Mouse (Mus musculus) skeletal muscle tissue, adult 2 months (tissue): ENCODE data around the gene Plk1.

ENCODE experiments used
- DNase-seq: peaks from one replicate; pipeline ENCODE4 v3.0.0-alpha.2; 2012; ENCODE audit warnings: low read depth, low spot score

Plk1 gene

GRCm38 (mm10) chr7:122158915-122159902 lies at the start of gene Plk1:
Gene Plk1, plus strand, starts transcription at chr7:122159439.
- peak; percentile 33 for DNase-seq

GRCm38 (mm10) chr7:122123518-122123917 lies 35.7 kb upstream of the Plk1 start:
- no peak for DNase-seq

DNA sequence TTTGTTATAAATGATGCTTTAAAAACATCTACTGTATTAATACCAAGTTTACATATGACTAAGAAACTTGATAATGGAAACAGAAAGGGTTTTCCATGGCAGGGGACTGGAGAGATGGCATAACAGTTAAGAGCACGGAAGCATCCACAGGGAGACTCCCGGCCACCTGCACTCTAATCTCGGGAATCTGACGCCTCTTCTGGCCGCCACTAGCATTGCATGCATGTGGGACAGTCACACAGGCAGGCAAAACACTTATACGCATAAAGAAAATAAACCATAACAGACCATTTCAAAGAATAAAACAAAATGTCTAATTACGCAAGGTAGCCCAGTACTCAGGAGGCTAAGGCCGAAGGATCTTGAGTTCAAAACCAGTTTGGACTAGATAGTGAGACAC lies 33.6 kb upstream of the Plk1 start:
- DNase-seq = no peak

DNA sequence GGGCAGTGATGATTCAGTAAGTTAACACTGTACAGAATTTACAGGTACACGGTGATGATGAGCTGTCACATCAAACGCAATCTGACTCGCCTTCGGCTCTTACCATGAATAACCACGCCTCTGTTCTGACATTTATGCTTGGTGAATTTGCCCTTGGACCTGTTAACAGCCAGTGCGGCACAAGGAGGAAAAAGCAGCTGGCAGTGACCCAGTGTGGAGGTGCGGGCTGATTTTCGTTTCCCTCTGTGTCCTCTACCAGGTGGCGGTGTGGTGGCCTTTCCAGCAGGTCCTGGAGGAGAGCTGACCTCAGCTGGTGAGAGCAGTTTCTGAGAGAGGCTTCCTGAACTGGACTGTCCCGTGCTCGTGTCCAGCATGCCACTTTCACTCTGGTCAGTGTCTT lies 32.3 kb upstream of the Plk1 start:
- DNase-seq = no peak

- DNase-seq = no peak
Measured at GRCm38 (mm10) chr7:122131834-122132233, 27.4 kb upstream of the Plk1 start.

DNA sequence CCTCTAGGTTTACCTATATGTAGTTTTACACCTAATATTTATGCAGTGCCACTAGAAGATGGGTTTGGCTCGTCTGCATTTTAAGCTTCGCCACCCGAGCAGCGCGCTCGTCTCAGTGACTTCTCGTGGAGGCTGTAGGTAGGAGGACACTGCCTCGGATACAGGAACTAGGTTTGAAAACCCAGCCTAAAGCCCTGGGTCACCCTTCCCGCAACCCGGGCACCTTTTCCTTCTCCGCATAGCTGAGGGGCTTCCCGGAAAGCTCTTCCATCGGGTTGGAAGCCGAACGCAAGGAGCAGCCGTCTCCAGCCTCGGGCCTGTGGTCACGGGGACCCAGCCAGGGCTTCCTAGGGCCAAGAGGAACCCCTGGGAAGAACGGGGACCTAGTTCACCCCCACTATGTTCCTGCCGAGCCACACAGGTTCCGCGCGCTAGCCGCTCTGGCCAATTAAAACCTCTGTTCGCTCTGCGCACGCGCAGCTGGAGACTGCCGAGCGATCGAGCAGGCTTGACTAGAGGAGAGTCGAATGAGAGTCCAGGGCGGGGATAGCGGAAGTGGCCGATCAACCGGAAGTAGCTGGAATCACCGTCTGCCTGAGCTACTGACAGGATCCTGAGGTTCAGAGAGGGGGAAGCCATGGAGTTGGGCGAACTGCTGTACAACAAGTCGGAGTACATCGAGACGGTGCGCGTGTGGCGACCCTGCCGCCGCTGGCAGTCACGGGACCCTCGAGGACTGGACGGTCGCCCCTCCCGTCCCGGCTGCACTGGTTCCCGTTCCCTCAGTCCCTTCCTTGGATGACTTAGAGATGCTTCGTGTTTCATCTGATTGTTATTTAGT lies 26.5 kb upstream of the Plk1 start, which contains the start of the genes Palb2 and Dctn5:
Gene Palb2, minus strand, starts transcription at position 489 of the 841 bp plus-strand sequence.
Gene Dctn5, plus strand, starts transcription at position 545 of the 841 bp plus-strand sequence.
- peak; percentile 96 for DNase-seq

GRCm38 (mm10) chr7:122133338-122133625 lies 26.0 kb upstream of the Plk1 start:
- DNase-seq = no peak

DNA sequence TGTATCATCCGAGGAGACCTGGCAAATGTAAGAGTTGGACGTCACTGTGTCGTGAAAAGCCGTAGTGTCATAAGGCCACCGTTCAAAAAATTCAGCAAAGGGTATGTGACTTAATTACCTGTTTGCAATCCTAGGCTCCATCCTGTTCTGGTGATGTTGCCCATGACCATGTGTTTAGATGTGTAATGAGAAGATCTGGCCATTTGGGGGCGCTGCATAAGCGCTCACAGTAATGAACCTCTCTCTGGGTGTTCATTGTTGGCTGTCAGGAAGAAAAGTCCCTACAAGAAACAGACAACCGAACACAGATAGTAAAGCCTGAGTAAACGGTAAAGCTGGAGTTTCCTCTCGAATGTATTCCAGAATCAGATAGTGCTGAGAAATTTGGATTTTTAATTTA lies 24.2 kb upstream of the Plk1 start:
- DNase-seq = no peak

DNA sequence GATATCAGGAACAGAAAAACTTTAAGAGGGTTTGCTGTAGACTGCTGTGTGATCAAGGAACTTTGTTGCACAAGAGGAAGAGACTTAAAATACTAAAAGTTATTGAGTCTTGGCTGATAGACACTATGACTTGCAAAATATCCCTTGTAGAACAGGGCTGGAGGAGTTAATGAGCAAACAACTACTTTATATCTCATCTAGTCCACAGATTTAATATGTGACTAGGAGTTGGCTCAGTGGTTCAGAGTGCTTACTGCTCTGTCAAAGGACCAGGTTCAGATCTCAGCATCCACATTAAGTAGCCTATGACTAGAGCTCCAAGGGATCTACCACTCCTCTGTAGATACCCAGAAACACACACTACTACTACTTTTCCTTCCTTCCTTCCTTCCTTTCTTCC lies 22.2 kb upstream of the Plk1 start:
- DNase-seq = no peak

DNA sequence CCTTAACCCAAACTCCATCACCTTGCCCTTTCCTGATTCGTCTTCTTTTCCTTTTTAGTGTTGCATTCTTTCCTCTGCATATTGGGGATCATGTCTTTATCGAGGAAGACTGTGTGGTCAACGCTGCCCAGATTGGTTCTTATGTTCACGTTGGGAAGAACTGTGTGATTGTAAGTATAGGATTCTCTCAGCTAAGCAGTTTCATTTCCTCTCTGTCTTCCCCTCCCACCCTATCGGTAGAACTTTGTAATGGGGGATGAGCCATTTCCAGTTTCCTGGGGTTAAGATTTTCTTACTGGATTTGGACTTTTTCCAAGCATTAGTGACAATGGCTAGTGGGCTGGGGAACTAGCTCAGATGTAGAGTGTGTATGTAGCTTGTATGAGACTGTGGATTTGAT lies 21.0 kb upstream of the Plk1 start:
- peak; percentile 18 for DNase-seq

- no peak for DNase-seq
Measured at GRCm38 (mm10) chr7:122140991-122141390, 18.2 kb upstream of the Plk1 start.

DNA sequence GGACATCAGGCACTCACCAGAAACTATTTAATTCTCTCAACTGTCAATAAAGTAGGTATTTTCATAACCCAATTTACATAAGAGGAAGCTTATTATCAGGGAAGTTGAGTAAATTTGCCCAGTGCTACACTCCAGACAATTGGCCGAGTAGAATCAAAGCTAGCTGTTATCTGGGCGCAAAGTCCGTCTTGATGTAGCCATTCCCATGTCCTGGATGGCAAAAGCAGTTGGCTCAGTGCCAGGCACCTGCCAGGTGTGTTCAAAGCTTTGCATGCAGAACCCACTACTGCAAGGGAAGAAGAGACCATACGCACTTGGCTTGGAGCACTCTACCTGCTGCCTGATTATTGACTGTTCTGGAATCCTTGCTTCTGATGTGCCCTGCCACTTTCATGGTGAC lies 6.8 kb upstream of the Plk1 start:
- DNase-seq = no peak

- DNase-seq = no peak
Measured at GRCm38 (mm10) chr7:122158488-122158887, 751 bp upstream of the Plk1 start.

DNA sequence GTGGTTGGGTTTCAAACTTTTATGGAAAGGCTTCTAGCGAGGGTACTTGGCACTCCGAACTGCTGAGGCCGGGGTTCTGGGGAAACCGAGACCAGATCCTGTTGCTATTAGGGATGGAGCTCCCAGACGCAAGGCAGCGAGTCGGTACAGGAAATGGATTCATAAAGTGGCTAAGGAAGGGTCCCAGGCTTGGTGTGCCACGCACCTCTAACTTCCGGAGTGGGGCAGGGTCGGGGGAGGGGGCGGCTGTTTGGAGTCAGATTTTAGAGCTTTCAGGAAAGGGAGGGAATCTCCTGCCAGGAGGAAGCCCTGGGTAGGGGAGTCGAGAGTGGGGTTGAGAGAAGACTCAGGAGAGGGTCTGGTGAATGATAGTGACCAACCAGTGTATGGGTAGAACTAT lies 798 bp downstream of the Plk1 start:
- no peak for DNase-seq

DNA sequence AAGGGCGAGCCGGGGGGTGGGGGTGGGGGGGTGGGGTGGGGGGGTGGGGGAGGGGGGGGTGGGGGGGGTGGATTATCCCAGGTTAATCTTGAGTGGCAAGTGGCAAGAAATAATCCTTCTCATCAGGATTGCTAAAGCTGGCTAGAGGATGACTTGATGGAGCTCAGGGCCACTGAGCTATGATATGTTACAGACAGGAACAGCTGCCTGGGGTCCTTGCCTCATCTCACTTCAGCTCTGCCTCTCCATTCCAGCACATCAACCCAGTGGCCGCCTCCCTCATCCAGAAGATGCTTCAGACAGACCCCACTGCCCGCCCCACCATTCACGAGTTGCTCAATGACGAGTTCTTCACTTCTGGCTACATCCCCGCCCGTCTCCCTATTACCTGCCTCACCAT lies 4.5 kb downstream of the Plk1 start:
- no peak for DNase-seq

GRCm38 (mm10) chr7:122167203-122167602 lies 8.0 kb downstream of the Plk1 start:
- no peak for DNase-seq

- no peak for DNase-seq
Measured at GRCm38 (mm10) chr7:122170705-122171104, 11.5 kb downstream of the Plk1 start.

- no peak for DNase-seq
Measured at GRCm38 (mm10) chr7:122171613-122172012, 12.4 kb downstream of the Plk1 start.

DNA sequence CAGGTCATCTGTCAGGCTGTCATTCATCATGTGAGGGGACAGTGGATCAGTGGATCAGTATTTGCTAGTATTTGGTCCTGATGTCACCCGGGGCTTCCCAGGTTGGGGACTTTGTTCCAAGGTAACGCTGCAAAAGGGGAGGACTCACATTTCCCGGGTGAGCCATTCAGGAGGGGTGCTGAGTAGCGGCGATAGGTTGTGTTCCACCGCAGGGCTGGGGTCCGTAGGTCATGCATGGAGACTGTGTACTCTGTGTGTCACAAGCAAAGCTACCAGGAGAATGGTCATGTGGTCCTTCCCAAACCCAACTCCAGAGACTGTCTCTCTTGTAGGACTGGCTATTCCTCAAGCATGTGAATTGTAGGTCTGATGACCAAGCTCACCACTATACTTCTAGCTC lies 21.5 kb downstream of the Plk1 start:
- DNase-seq = no peak

- no peak for DNase-seq
Measured at GRCm38 (mm10) chr7:122184569-122184968, 25.3 kb downstream of the Plk1 start.

- no peak for DNase-seq
Measured at GRCm38 (mm10) chr7:122186043-122186442, 26.8 kb downstream of the Plk1 start, which contains the start of gene Ern2. Gene Ern2, minus strand, starts transcription at chr7:122186207.

DNA sequence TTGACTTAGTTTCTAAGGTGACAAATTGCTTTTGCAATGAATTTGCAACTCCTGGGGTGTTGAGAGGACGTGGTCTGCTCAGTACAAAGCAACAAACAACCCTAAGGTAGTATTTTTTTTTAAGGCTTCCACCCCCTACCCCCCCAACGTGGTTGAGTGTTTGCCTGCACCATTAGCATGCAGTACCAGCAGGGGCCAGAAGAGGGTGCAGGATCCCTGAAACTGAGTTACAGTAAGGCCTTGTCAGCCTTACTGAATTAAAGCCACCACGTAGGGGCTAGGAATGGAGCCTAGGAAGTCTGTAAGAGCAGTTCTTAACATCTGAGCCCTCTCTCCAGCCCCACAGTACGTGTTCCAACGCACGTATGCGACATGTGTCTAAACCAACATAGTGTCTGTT lies 30.2 kb downstream of the Plk1 start:
- DNase-seq = peak; percentile 6
